20 mouse cellular contexts compared by ENCODE assay signal in the genomic region with DNA sequence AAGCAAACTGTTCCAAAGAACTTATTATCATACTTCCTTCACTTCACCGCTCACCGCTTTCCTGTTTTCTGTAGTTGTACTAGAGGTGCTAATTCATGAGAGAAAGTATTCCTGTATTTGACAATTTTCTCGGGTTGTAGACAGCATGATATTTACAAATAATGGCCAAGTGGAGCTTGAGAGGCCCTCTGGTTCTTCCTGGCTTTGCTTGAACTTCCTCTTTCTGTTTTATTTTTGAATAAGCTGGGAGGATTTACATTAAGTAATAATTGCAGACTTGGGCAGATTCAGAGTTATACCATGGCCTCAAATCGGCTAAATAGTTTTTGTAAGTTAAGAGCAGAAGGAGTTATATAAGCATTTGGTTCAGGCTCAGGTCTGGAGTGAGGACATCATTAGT.
"Had no signal": no experiment of that assay in that cellular context is flagged by ENCODE, and none has a peak within 500 bp of the region (broad histone marks: within the 10 kb centered on the region; RNA-seq: fewer than 3 reads in every experiment).

No protein-coding gene starts in this region.

- H3K9ac ChIP-seq: liver, embryonic 13.5 days; liver, embryonic 15.5 days; liver, postnatal 0 days; lung, embryonic 15.5 days; midbrain, embryonic 12.5 days; neural tube, embryonic 13.5 days; neural tube, embryonic 15.5 days; stomach, embryonic 15.5 days had no signal

- H3K4me2 ChIP-seq: liver, embryonic 11.5 days; liver, embryonic 13.5 days; liver, embryonic 15.5 days; lung, embryonic 15.5 days; midbrain, embryonic 12.5 days; neural tube, embryonic 13.5 days; neural tube, embryonic 15.5 days; stomach, embryonic 15.5 days had no signal

- H3K4me3 ChIP-seq: liver, embryonic 13.5 days; liver, embryonic 15.5 days; lung, embryonic 15.5 days; midbrain, embryonic 10.5 days; midbrain, embryonic 12.5 days; myocyte; neural tube, embryonic 13.5 days; neural tube, embryonic 15.5 days; stomach, embryonic 15.5 days had no signal

- H3K36me3 ChIP-seq: liver, embryonic 13.5 days; liver, embryonic 15.5 days; lung, embryonic 15.5 days; midbrain, embryonic 10.5 days; midbrain, embryonic 12.5 days; neural tube, embryonic 13.5 days; neural tube, embryonic 15.5 days; stomach, embryonic 15.5 days had no signal

- H3K27me3 ChIP-seq: liver, embryonic 13.5 days; liver, embryonic 15.5 days; lung, embryonic 15.5 days; midbrain, embryonic 12.5 days; neural tube, embryonic 13.5 days; neural tube, embryonic 15.5 days; stomach, embryonic 15.5 days had no signal

- DNase-seq: liver, embryonic 13.5 days; liver, postnatal 0 days; lung, adult 2 months; midbrain, embryonic 14.5 days; right cerebral cortex, postnatal 14 days; thymus, adult 2 months; thymus, postnatal 14 days; thymus, postnatal 36 days had no signal

- H3K9me3 ChIP-seq: liver, embryonic 13.5 days; liver, embryonic 15.5 days; lung, embryonic 15.5 days; midbrain, embryonic 10.5 days; midbrain, embryonic 12.5 days; neural tube, embryonic 13.5 days; neural tube, embryonic 15.5 days; stomach, embryonic 15.5 days had no signal

- H3K4me1 ChIP-seq: liver, embryonic 13.5 days; liver, embryonic 15.5 days; lung, embryonic 15.5 days; midbrain, embryonic 10.5 days; midbrain, embryonic 12.5 days; neural tube, embryonic 13.5 days; neural tube, embryonic 15.5 days; stomach, embryonic 15.5 days had no signal

- H3K27ac ChIP-seq: liver, embryonic 13.5 days; liver, embryonic 15.5 days; lung, embryonic 15.5 days; midbrain, embryonic 10.5 days; midbrain, embryonic 12.5 days; neural tube, embryonic 13.5 days; neural tube, embryonic 15.5 days; stomach, embryonic 15.5 days; stomach, postnatal 0 days had no signal

- ATAC-seq: liver, postnatal 0 days; lung, postnatal 0 days; midbrain, embryonic 16.5 days had no signal
